Mouse (Mus musculus) retina, postnatal 7 days (tissue): ENCODE results near the gene Rbms3.

Source experiments
- DNase-seq: peaks from one replicate; pipeline ENCODE4 v3.0.0-alpha.2; 2012; ENCODE audit warnings: low read depth, low spot score

Rbms3 gene

GRCm38 (mm10) chr9:117629771-117630170, at the start of gene Rbms3:
Gene Rbms3, minus strand, starts transcription at chr9:117629913.
- no peak for DNase-seq

- no peak for DNase-seq
Measured at GRCm38 (mm10) chr9:117673311-117673710, 43.6 kb upstream of the Rbms3 start.

DNA sequence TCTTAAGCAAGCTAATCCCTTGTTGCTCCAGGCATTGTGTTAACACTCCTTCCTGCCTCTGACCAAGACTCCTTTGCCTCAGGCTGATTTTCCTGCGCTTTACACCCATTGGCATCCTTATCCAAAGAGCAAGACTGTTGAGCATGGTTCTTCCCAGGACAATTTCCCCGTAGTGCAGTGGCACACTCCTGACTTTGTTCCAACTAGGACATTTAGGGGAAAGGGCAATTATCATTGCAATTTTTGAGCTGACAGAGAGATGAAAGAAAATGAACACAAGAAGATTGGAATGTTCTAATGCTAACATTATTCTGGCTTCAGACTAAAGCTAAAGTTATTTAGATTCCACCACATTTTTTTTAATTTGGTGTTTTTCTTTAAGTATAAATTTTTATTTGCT, 24.9 kb upstream of the Rbms3 start:
- no peak for DNase-seq

GRCm38 (mm10) chr9:117653641-117654040, 23.9 kb upstream of the Rbms3 start:
- DNase-seq = no peak

GRCm38 (mm10) chr9:117646131-117646530, 16.4 kb upstream of the Rbms3 start:
- no peak for DNase-seq

- no peak for DNase-seq
Measured at GRCm38 (mm10) chr9:117641090-117641782, 11.5 kb upstream of the Rbms3 start.

DNA sequence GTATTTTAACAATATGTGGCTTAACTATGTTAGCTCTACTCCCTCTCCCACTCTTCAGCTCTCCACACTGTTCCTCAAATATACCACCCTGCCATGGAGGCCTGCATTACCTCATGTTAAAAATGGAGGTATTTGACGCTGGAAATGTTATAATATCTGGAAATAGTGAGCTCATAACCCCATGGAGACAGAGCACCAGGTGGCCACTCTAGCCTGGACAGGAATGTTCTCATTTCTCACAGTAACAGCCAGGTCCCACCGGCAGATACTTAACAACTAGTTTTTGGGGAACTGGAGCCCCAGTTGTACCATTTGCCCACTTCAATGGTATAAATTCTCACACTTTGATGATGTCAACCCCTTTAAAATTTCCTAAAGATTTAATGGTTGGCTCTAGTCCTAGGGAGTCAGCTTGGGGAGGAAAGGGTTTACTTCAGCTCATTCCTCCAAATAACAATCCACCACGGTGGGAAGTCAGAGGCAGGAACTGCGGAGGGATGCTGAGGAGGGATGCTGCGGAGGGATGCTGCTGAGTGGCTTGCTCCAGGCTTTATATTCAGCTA, 9.0 kb upstream of the Rbms3 start:
- DNase-seq = no peak

DNA sequence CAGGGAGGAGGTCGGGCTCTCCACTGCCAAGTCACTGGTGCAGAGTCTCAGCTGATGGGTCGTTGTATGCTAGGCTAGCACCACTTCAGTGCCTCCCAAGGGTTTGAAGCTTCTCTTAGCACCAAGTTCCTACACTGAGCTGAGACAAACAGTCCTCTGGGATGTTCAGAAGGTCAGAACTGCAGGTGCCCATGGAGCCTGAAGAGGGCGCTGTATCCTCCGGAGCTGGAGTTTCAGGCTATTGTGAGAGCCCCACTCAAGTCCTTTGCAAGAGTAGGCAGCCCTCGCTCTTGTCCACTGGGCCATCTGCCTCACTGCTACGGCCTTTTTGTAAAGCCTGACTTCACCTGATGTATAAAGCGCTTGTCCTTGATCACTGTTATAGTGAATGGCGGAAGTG, 6.8 kb upstream of the Rbms3 start:
- no peak for DNase-seq

GRCm38 (mm10) chr9:117627173-117627572, 2.5 kb downstream of the Rbms3 start:
- DNase-seq = no peak

GRCm38 (mm10) chr9:117600781-117601180, 28.9 kb downstream of the Rbms3 start:
- DNase-seq = no peak

DNA sequence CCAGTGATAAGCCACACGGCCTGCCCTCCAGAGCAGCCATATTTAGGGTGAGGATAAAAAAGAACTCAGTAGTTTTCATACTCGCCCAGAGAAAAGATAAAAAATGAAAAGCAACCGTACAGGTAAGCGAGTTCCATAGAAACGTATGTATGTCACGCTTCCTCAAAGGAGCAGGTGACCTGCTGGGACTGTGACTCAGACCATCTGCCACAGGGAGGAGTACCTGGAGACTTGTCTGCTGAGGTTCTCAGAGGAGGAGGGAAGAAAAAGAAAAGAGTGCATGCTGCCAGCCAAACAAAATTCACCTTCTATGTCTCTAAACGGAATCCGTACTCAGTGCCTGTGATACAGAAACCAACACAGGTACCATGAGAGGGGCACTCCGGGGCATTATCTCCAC, 30.4 kb downstream of the Rbms3 start:
- DNase-seq = no peak

- DNase-seq = no peak
Measured at GRCm38 (mm10) chr9:117596162-117596561, 33.6 kb downstream of the Rbms3 start.

DNA sequence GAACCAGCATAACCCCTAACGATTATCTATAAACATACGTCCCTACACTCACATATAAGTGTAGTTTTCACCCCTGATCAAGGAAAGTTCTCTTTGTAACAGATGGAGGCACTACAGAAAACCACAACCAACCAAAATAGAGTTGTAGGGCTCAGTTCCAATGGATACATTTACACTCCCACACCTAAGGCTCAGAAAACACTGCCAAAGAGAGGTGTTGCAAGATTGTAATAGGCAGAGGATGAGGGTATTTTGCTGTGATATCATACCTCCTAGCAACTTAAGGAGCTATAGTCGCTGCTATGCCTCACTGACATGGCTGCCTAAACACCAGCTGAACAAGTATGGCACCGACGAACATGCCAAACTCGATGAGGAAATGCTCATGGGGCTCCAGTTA, 44.4 kb downstream of the Rbms3 start:
- no peak for DNase-seq

- DNase-seq = peak; percentile 17
Measured at GRCm38 (mm10) chr9:117583638-117584037, 46.1 kb downstream of the Rbms3 start.

GRCm38 (mm10) chr9:117582591-117582990, 47.1 kb downstream of the Rbms3 start:
- peak; percentile 14 for DNase-seq

- no peak for DNase-seq
Measured at GRCm38 (mm10) chr9:117571186-117571855, 58.4 kb downstream of the Rbms3 start.

DNA sequence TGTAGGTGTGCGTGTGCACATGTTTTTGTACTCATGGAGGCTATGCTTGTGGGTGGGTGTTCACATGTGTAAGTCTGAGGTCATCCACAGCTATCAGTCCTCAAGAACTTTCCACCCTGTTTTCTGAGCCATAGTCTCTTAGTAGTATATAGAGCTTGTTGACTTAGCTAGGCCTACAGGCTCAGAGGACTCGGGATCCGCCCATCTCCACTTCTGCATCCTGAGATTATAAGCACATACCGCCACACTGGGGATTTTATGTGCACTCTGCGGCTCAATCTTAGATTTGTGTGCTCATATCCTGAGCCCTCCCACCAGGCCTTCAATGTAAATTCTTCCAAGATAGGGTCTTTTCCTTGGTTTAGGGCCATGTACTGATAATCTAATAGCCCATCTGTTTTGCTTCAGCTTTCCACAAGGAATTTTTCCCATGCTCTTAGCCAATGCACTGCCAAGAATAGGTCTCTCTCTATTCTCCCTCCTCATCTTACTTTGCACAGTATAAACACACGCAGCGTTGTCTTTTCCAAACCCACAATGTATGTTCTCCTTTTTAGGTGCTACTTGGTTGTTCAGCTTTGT, 59.4 kb downstream of the Rbms3 start:
- no peak for DNase-seq

DNA sequence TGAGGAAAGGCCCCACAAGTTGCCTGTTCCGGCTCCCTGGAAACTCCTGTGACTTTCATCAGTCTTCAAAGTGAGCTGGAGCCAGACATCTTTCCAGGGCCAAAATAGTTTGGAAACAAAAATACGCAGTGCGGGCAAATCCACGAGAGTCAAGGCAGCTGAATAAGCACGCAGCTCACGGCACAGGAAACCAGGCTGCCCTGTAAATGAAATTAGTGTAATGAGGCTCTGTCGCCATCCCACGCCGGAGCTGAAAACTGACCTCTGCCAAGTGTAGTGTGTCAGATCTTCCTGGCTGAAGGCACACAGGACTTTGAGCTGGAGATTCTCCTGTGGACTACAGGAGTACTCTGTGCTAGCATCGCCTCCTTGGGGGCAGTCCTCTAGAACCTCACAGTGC, 63.4 kb downstream of the Rbms3 start:
- DNase-seq = no peak

DNA sequence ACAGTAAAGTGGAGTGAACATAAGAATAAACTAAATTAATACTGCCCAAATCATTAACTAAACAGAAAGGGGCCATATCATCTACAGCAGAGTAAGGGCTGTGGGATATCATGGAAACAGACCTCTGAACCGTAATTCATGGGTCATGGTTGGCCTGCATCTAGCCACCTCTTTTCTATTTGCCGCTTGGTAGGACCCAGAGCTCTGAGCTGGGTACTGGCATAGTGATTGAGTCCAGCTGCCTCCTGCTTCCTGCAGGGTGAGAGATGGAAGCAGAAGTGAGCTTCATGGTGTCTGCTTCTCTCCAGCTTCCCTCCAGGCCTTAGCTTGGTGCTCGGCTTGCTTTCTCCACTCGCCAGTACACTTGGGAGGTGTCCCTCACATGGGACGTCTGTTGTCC, 71.2 kb downstream of the Rbms3 start:
- DNase-seq = no peak

DNA sequence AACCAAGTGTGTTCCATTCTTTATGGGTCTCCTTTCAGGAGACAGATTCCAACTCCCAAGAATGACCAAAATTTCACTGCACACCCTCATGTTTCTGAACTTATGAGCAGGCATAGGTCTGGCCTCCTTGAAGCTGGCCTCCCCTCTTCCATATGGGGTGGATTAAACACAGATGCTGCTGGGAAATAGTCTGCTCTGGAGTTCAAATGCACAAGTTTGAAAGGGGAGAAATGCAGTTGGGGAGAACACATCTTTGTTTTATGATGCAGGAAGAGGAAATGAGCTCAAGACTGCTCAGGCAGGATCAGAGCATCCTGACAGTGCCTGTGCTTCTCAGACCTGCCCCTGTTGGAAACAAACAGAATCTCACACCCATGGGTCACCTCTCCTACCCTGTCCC, 75.4 kb downstream of the Rbms3 start:
- DNase-seq = no peak

DNA sequence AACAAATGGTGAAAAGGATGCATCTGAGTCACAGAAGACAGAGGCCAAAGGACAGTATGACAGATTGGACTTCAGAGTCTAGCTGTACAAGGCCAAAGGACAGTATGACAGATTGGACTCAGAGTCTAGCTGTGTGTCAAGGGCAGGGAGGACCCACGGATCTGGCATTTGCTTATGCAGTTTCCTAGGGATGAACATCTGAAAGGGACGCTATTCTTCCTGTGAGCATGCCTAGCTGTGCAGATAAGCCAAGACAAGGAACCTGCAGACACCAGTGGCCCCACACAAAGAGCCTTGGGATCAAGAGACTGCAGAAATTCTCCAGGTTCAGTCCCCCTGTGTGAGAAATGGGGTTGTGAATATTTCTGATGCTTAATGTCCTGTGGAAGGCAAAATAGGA, 100.4 kb downstream of the Rbms3 start:
- DNase-seq = no peak

DNA sequence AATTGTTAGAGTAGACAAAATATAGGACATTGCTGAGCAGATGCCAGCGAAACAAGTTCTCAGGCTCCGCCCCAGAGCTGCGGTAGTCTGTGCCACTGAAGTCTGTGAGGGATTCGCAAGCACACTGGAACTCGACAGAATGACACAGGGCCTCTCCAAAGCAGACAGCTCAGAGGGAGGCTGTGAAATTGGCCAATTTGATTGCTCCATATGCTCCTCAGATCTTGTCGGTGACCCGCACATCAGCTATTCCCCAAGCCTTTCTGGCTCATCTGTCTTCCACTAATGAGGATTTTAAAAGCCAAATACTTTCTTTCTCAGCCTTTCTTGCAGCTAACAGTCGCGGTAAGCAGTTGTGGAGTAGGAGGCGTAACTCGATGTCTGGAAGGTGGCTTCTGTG, 120.8 kb downstream of the Rbms3 start:
- no peak for DNase-seq

GRCm38 (mm10) chr9:117491866-117492265, 137.8 kb downstream of the Rbms3 start:
- no peak for DNase-seq
